Mouse (Mus musculus) heart, embryonic 14.5 days (tissue): Measurements from ENCODE around the gene Pak1. TPM values are rescaled to one million over a fixed set of nuclear protein-coding genes. Genes with fewer than 3 reads are reported as not detected.
A peak's percentile ranks its signal among the peaks of the same experiment; 100 is the strongest.

Source experiments
- ATAC-seq: fragments of 200-750 bp; cut with Nextera tagmentation; 2 replicates; pipeline ENCODE4 v1.8.0; 2017; ENCODE audit warnings: low read depth, moderate TSS enrichment; ENCODE audit not compliant: insufficient number of reproducible peaks, insufficient read depth, low FRiP score
- H3K27ac ChIP-seq, 2 experiments: fragments of 200-500 bp in 1 of 2; fragments of 300-500 bp in 1 of 2; sonication (generic) in 1 of 2; replicated peaks in 1 of 2; 2 replicates each; pipeline ENCODE4 v1.5.1; 2012 to 2014; ENCODE audit warnings: low read depth in 2 of 2, low read length in 2 of 2, control low read depth in 1 of 2, mild to moderate bottlenecking in 1 of 2, mixed read lengths in 1 of 2; ENCODE audit not compliant: control insufficient read depth in 1 of 2, insufficient read depth in 1 of 2
- H3K27me3 ChIP-seq: fragments of 300-500 bp; sonication (generic); 2 replicates; pipeline ENCODE4 v1.6.1; 2014; ENCODE audit warnings: mild to moderate bottlenecking, low read length, control low read depth; ENCODE audit not compliant: control insufficient read depth, insufficient read depth
- H3K36me3 ChIP-seq: fragments of 300-500 bp; sonication (generic); 2 replicates; pipeline ENCODE4 v1.6.1; 2014; ENCODE audit warnings: mild to moderate bottlenecking, control low read depth, low read length, mixed read lengths; ENCODE audit not compliant: control insufficient read depth, insufficient read depth
- H3K4me1 ChIP-seq, 2 experiments: fragments of 200-500 bp in 1 of 2; fragments of 300-500 bp in 1 of 2; sonication (generic) in 1 of 2; 2 replicates each; pipeline ENCODE4 v1.6.1; 2012 to 2014; ENCODE audit warnings: low read length in 2 of 2, control low read depth in 1 of 2, mixed read lengths in 1 of 2; ENCODE audit not compliant: control insufficient read depth in 2 of 2, insufficient read depth in 2 of 2
- H3K4me2 ChIP-seq: fragments of 300-500 bp; sonication (generic); 2 replicates; pipeline ENCODE4 v1.6.1; 2014; ENCODE audit warnings: mild to moderate bottlenecking, low read length
- H3K4me3 ChIP-seq, 2 experiments: fragments of 200-500 bp in 1 of 2; fragments of 300-500 bp in 1 of 2; sonication (generic) in 1 of 2; 2 replicates each; pipeline ENCODE4 v1.5.1; 2012 to 2014; ENCODE audit warnings: low read length in 2 of 2, mild to moderate bottlenecking in 2 of 2, control low read depth in 1 of 2, low read depth in 1 of 2, moderate library complexity in 1 of 2; ENCODE audit not compliant: control insufficient read depth in 1 of 2, insufficient read depth in 1 of 2
- H3K9ac ChIP-seq: fragments of 300-500 bp; sonication (generic); 2 replicates; pipeline ENCODE4 v1.6.1; 2014; ENCODE audit warnings: mild to moderate bottlenecking, low read length
- H3K9me3 ChIP-seq: fragments of 300-500 bp; sonication (generic); 2 replicates; pipeline ENCODE4 v1.6.1; 2016; ENCODE audit warnings: low read length, control low read depth; ENCODE audit not compliant: control insufficient read depth
- WGBS: fragments of 180-500 bp; shearing (Covaris S2); extraction: QIAGEN DNeasy Blood & Tissue Kit; methylation state at CpG from one replicate; pipeline ENCODE4 v1.1.7; 2014; 5-methylcytosine and 5-hydroxymethylcytosine counted together
- polyA plus RNA-seq: library from polyadenylated mRNA; unstranded; fragments of >200 nt; fragmentation: Nextera tagmentation; extraction: Ambion mirVana; gene quantifications from 2 replicates; pipeline ENCODE4 v1.2.1, GENCODE M21; 2014

Gene Pak1
- polyA plus RNA-seq, 1 experiment from 2014 or later, result 4.1 TPM

GRCm38 (mm10) chr7:97749207-97750190, 38.8 kb upstream of the Pak1 start:
- H3K9me3 ChIP-seq, result no peaks in the 10 kb centered on the region
- H3K4me3 ChIP-seq, result peak overlapping the region in 1 of 2 experiments; percentile 14; a peak in 1 of 4 replicates
- no peak for ATAC-seq
- H3K9ac ChIP-seq, result no peak overlapping the region
- peak overlapping the region; percentile 55 for H3K4me2 ChIP-seq
- no peaks in the 10 kb centered on the region for H3K36me3 ChIP-seq
- WGBS, result 41% methylated on average over 19 of the region's 19 CpGs
- H3K4me1 ChIP-seq, result peaks cover 0 to 3% of the 10 kb centered on the region in 2 experiments; a peak in 1 of 4 replicates
- H3K27ac ChIP-seq, result peak overlapping the region; percentile 33 to 45; a peak in 3 of 4 replicates
- no peaks in the 10 kb centered on the region for H3K27me3 ChIP-seq

DNA sequence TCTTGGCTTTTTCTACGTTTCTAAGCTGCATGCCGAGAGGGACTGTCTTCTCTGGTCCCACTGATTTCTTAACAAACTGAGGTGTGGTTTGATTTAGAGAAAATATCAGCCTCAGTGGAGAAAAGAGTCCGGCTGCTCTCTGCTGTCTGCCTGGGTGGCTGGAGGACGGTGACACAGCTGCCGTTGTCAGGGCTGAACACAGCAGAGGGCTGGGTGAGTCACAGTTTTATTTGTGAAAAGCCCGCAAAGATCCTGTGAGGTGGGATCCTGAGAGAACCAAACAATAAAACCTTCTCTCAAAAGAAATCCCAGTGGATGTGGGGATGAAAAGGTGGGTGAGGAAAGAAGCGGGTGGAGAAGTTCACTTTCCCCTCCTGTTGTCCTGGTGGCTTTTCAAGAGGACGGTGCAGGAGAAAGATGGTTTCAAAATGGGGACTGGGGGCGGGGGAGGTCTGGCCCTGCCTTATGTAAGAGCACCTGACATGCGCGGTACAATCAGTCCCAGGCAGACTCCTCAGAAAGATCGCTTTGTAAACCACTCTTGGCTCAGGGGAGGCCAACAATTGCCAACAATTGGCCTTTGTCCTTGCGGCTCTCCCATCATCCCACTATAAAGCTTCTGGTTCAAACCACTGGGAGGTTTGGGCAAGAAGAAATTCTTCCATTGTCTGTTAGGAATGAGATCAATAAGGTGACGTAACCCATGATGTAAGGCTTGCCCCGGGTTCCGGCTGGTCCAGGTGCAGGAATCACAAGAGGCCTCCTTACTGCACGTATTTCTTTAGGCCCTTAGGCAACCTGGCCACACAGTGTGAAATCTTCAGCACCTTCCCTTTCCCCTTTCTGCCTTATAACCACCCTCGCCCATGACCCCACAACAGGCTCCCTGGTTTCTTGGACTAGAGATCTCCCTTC, 31.1 kb upstream of the Pak1 start:
- Histone ChIP-seq H3K9ac (no peak overlapping the region), H3K27me3 (no peaks in the 10 kb centered on the region), H3K27ac (no peak overlapping the region), H3K36me3 (no peaks in the 10 kb centered on the region), H3K9me3 (no peaks in the 10 kb centered on the region), H3K4me3 (no peak overlapping the region), H3K4me1 (no peaks in the 10 kb centered on the region), H3K4me2 (no peak overlapping the region)
- ATAC-seq, result no peak
- 71% methylated on average over 18 of the region's 18 CpGs for WGBS

DNA sequence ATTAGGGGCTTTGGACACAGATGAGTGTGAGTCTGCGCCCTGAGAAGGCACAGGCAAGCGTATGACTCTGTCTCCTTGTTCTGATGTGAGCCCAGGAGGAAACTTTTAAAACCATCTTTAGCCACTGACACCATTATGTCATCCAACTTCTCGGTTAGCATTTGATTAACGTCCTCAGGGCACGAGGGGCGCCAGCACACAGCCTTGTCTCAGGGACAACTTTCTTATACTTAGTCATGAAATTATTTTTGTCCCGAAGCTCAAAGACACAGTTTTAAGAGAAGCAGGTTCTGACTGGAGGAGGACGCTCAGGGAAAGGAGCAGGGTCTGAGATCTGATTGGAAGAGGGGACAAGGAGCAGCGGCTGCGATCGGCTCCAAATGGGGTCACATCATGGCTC, 23.8 kb upstream of the Pak1 start:
- H3K36me3 ChIP-seq, result no peaks in the 10 kb centered on the region
- no peak overlapping the region for H3K4me2 ChIP-seq
- ATAC-seq, result no peak
- no peak overlapping the region for H3K4me3 ChIP-seq
- no peaks in the 10 kb centered on the region for H3K4me1 ChIP-seq
- no peak overlapping the region for H3K27ac ChIP-seq
- no peaks in the 10 kb centered on the region for H3K9me3 ChIP-seq
- no peaks in the 10 kb centered on the region for H3K27me3 ChIP-seq
- no peak overlapping the region for H3K9ac ChIP-seq
- 77% methylated on average over 11 of the region's 11 CpGs for WGBS

DNA sequence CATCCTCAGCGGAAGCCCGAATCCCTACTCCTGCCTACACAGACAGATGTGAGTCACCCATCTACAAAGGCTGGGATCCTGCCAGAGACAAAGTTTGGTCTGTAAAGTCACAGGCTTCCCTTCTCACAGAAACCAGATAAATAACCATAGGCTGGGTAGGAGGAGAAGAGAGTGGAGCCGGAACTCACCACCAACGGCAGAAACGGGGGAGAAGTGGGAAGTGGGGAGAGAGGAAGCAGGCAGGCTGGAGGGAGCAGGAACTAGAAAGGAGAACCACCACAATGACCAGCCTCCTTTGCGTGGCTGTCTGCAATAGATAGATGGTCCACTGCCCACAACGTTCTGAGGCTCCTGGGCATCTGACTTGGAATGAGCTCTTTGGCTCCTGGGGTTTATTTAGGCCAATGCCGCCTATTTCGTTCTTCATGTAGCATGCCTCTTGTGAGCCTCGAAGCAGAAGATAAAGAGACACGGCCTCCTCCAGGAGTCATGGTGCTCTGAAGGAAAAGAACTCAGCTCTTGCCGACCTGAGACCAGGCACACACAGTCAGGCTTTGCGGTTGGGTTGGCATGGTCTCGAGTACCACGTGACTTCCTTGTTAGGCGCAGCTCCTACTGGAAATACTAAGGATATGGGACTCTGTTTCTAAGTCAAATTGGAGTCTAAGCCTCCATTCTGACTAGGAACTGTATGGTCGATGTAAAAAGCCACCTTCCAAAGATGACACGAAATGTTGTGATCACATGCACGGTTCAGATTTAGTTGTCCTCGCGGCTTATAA, 23.0 kb upstream of the Pak1 start:
- no peak overlapping the region for H3K4me3 ChIP-seq
- H3K27me3 ChIP-seq, result no peaks in the 10 kb centered on the region
- no peaks in the 10 kb centered on the region for H3K36me3 ChIP-seq
- no peaks in the 10 kb centered on the region for H3K4me1 ChIP-seq
- H3K27ac ChIP-seq, result no peak overlapping the region
- no peak overlapping the region for H3K4me2 ChIP-seq
- no peak for ATAC-seq
- H3K9me3 ChIP-seq, result no peaks in the 10 kb centered on the region
- no peak overlapping the region for H3K9ac ChIP-seq
- 83% methylated on average over 21 of the region's 21 CpGs for WGBS

DNA sequence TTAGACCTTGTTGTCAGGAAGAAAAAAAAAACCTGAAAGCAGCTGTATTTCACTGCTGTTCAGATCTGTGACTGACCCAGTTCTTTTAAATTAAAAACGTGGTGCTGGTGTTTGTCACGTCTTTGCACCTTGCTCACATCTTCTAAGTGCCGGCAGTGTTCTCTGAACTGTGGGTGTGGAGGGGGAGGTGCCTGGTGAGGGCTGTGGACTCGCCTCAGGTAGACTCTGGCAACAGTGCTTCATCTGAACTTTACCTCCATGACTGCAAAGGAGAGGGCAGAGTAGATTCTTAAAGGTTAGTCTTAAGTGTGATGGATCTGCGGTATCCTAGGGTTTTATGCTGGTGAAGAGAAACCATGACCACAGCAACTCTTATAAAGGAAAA, 22.4 kb upstream of the Pak1 start:
- Histone ChIP-seq H3K4me3 (no peak overlapping the region), H3K27ac (no peak overlapping the region), H3K4me2 (no peak overlapping the region), H3K9me3 (no peaks in the 10 kb centered on the region), H3K9ac (no peak overlapping the region), H3K4me1 (no peaks in the 10 kb centered on the region), H3K36me3 (no peaks in the 10 kb centered on the region), H3K27me3 (no peaks in the 10 kb centered on the region)
- 76% methylated on average over 5 of the region's 5 CpGs for WGBS
- ATAC-seq, result no peak

DNA sequence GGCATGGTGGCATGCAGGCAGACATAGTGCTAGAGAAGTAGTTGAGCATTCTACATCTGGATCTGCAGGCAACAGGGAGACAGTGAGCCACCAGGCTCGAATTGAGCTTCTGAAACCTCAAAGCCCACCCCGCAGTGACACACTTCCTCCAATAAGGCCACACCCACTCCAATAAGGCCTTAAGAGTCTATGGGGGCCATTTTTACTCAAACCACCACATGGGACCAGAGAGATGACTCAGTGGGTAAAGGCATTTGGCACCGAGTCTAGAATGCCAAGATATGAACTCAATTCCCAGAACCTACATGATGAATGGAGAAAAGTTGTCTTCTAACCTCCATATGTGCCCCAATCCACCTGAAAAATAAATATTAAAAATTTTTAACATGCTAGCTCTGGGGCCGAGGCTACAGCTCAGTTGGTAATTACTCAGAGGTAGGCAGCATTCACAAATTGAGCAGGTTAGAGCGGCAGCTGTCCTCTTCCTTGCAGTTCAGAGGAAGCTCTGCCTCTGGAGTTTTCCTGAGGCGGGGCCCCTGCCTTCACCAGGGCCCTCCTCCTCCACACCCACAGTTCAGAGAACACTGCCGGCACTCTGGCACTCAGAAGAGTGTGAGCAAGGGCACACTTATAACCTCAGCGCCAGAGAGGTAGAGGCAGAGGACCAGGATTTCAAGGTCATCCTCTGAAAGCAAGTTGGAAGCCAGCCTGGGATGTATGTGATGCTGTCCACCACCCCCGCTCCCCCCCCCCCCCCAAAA, 21.8 kb upstream of the Pak1 start:
- Histone ChIP-seq H3K27me3 (no peaks in the 10 kb centered on the region), H3K4me3 (no peak overlapping the region), H3K4me1 (no peaks in the 10 kb centered on the region), H3K36me3 (no peaks in the 10 kb centered on the region), H3K9ac (no peak overlapping the region), H3K4me2 (no peak overlapping the region), H3K27ac (no peak overlapping the region), H3K9me3 (no peaks in the 10 kb centered on the region)
- 64% methylated on average over 9 of the region's 9 CpGs for WGBS
- no peak for ATAC-seq
